Mouse (Mus musculus): ENCODE data around the gene Dgkg.

GRCm38 (mm10) chr16:22499447-22499846 is 157.6 kb downstream of the Dgkg start:
- TF ChIP-seq POLR2A (IDR thresholded peaks at IDR 0.05; ENCODE audit: insufficient read depth, low read depth, low read length), result no peak
- TF ChIP-seq CTCF (IDR thresholded peaks at IDR 0.05; ENCODE audit: insufficient read depth, low read depth, low read length), result no peak

Measured in olfactory bulb, adult 2 months (tissue).